Mouse (Mus musculus) CH12.LX (cell line): ENCODE results near the gene Ppp1r14a. TPM values are rescaled to one million over a fixed set of nuclear protein-coding genes. Genes with fewer than 3 reads are reported as not detected.

Experiments used
- DNase-seq: peaks from one replicate; pipeline ENCODE4 v3.0.0-alpha.2; 2013; ENCODE audit errors: extremely low read depth
- H3K27ac ChIP-seq: 2 replicates; pipeline ENCODE4 v1.5.1; 2012; ENCODE audit warnings: low read depth, mild to moderate bottlenecking, control low read depth, moderate library complexity; ENCODE audit not compliant: insufficient read depth
- H3K27me3 ChIP-seq: replicated peaks from 2 replicates; pipeline ENCODE3; 2012; ENCODE audit warnings: inconsistent platforms
- H3K36me3 ChIP-seq, 2 experiments: replicated peaks in 1 of 2; 2 replicates each; pipeline versions ENCODE3 to v1.6.1; 2012; ENCODE audit warnings: inconsistent platforms in 1 of 2, low read length in 1 of 2, mild to moderate bottlenecking in 1 of 2, mixed read lengths in 1 of 2, moderate library complexity in 1 of 2; ENCODE audit not compliant: control insufficient read depth in 1 of 2, insufficient read depth in 1 of 2
- H3K4me1 ChIP-seq, 2 experiments: 2 replicates each; pipeline ENCODE4 v1.6.1; 2012; ENCODE audit warnings: inconsistent platforms in 1 of 2, moderate library complexity in 1 of 2; ENCODE audit not compliant: insufficient read depth in 2 of 2, control insufficient read depth in 1 of 2
- H3K4me2 ChIP-seq: 2 replicates; pipeline ENCODE4 v1.6.1; 2012; ENCODE audit warnings: low read depth, mild to moderate bottlenecking, control low read depth; ENCODE audit not compliant: poor library complexity, insufficient read depth, severe bottlenecking
- H3K4me3 ChIP-seq, 3 experiments: fragments of 150-350 bp in 1 of 3; sonication (generic) in 1 of 3; replicated peaks in 1 of 3; 2 replicates each; pipeline versions ENCODE3 to v1.5.1; 2011 to 2012; ENCODE audit warnings: low read depth in 2 of 3, low read length in 2 of 3, mild to moderate bottlenecking in 2 of 3, moderate library complexity in 2 of 3, control low read depth in 1 of 3, improper control_type of control experiment in 1 of 3, inconsistent platforms in 1 of 3, mixed read lengths in 1 of 3; ENCODE audit not compliant: poor library complexity in 1 of 3
- H3K79me2 ChIP-seq: replicated peaks from 2 replicates; pipeline ENCODE4 v1.6.1; 2012; ENCODE audit warnings: mild to moderate bottlenecking, moderate library complexity; ENCODE audit not compliant: control insufficient read depth, poor library complexity, insufficient read depth, severe bottlenecking; ENCODE audit errors: extremely low read depth
- H3K9ac ChIP-seq: 2 replicates; pipeline ENCODE4 v1.6.1; 2012; ENCODE audit warnings: low read depth, mild to moderate bottlenecking, control low read depth, moderate library complexity; ENCODE audit not compliant: insufficient read depth
- H3K9me3 ChIP-seq: replicated peaks from 2 replicates; pipeline ENCODE3; 2012; ENCODE audit warnings: low read length, inconsistent platforms, mixed read lengths
- CHD1 ChIP-seq: IDR thresholded peaks from 2 replicates; pipeline ENCODE4 v1.6.1; 2012; ENCODE audit warnings: low read depth, low read length, improper control_type of control experiment, inconsistent platforms
- CHD2 ChIP-seq: IDR thresholded peaks from 2 replicates; pipeline ENCODE4 v1.6.1; 2011; ENCODE audit warnings: low read length, improper control_type of control experiment
- CTCF ChIP-seq, 2 experiments: IDR thresholded peaks in 1 of 2; conservative IDR thresholded peaks in 1 of 2; 2 replicates each; pipeline ENCODE4 v1.5.1; 2011 to 2012; ENCODE audit warnings: low read depth in 2 of 2, low read length in 2 of 2, improper control_type of control experiment in 1 of 2, inconsistent platforms in 1 of 2, mild to moderate bottlenecking in 1 of 2, moderate library complexity in 1 of 2
- E2F4 ChIP-seq: IDR thresholded peaks from 2 replicates; pipeline ENCODE4 v1.6.1; 2011; ENCODE audit warnings: low read depth, low read length, improper control_type of control experiment; ENCODE audit not compliant: insufficient replicate concordance
- ELF1 ChIP-seq: IDR thresholded peaks from 2 replicates; pipeline ENCODE4 v1.6.1; 2014; ENCODE audit warnings: low read depth, mild to moderate bottlenecking, inconsistent platforms, low read length, improper control_type of control experiment
- EP300 ChIP-seq: IDR thresholded peaks from 2 replicates; pipeline ENCODE4 v1.6.1; 2011; ENCODE audit warnings: low read length, improper control_type of control experiment
- HCFC1 ChIP-seq: IDR thresholded peaks from 2 replicates; pipeline ENCODE4 v1.6.1; 2012; ENCODE audit warnings: low read depth, mild to moderate bottlenecking, inconsistent platforms, low read length, improper control_type of control experiment
- JUN ChIP-seq: IDR thresholded peaks from 2 replicates; pipeline ENCODE4 v1.6.1; 2011; ENCODE audit warnings: low read depth, mild to moderate bottlenecking, low read length, improper control_type of control experiment, moderate library complexity; ENCODE audit not compliant: insufficient read depth
- MAFK ChIP-seq: IDR thresholded peaks from 2 replicates; pipeline ENCODE4 v1.6.1; 2011; ENCODE audit warnings: low read length, improper control_type of control experiment; ENCODE audit not compliant: insufficient replicate concordance
- MEF2A ChIP-seq: IDR thresholded peaks from 2 replicates; pipeline ENCODE4 v1.6.1; 2014; ENCODE audit warnings: low read depth, mild to moderate bottlenecking, inconsistent platforms, low read length, improper control_type of control experiment, borderline replicate concordance
- MXI1 ChIP-seq: IDR thresholded peaks from 2 replicates; pipeline ENCODE4 v1.6.1; 2011; ENCODE audit warnings: mild to moderate bottlenecking, low read depth, low read length, improper control_type of control experiment
- NRF1 ChIP-seq: IDR thresholded peaks from 2 replicates; pipeline ENCODE4 v1.6.1; 2014; ENCODE audit warnings: low read depth, mild to moderate bottlenecking, inconsistent platforms, low read length, improper control_type of control experiment, moderate library complexity
- PAX5 ChIP-seq: IDR thresholded peaks from 2 replicates; pipeline ENCODE4 v1.6.1; 2012; ENCODE audit warnings: low read length, inconsistent platforms, mixed read lengths
- POLR2A ChIP-seq: IDR thresholded peaks from 2 replicates; pipeline ENCODE4 v1.6.1; 2011; ENCODE audit warnings: low read depth, mild to moderate bottlenecking, improper control_type of control experiment, low read length
- POLR2AphosphoS2 ChIP-seq: IDR thresholded peaks from 2 replicates; pipeline ENCODE4 v1.6.1; 2011; ENCODE audit warnings: low read depth, low read length, improper control_type of control experiment
- RCOR1 ChIP-seq: conservative IDR thresholded peaks from 2 replicates; pipeline ENCODE4 v1.6.1; 2012; ENCODE audit warnings: low read depth, mild to moderate bottlenecking, inconsistent platforms, low read length, improper control_type of control experiment
- SMC3 ChIP-seq: IDR thresholded peaks from 2 replicates; pipeline ENCODE4 v1.6.1; 2011; ENCODE audit warnings: low read depth, low read length, improper control_type of control experiment
- TBP ChIP-seq: conservative IDR thresholded peaks from 2 replicates; pipeline ENCODE4 v1.6.1; 2011; ENCODE audit warnings: low read depth, low read length, improper control_type of control experiment
- TCF12 ChIP-seq: IDR thresholded peaks from 2 replicates; pipeline ENCODE4 v1.6.1; 2014; ENCODE audit warnings: low read depth, mild to moderate bottlenecking, inconsistent platforms, low read length, improper control_type of control experiment
- ZMIZ1 ChIP-seq: IDR thresholded peaks from 2 replicates; pipeline ENCODE4 v1.6.1; 2012; ENCODE audit warnings: low read depth, mild to moderate bottlenecking, inconsistent platforms, low read length, improper control_type of control experiment
- ZNF384 ChIP-seq: IDR thresholded peaks from 2 replicates; pipeline ENCODE4 v1.6.1; 2012; ENCODE audit warnings: low read depth, low read length, improper control_type of control experiment, inconsistent platforms
- dilution Hi-C: fragments of 300-500 bp; cut with MboI; formaldehyde crosslinking; loops from 2 replicates; pipeline ENCODE4 v1.14.3; 2020; ENCODE audit warnings: low sequenced_read_pairs; ENCODE audit not compliant: extremely low pct_unique_long_range_greater_than_20kb, extremely low pct_ligation_motif_present
- in situ Hi-C: fragments of 300-500 bp; cut with MboI; formaldehyde crosslinking; loops from 3 replicates; pipeline ENCODE4 v1.14.3; 2019; ENCODE audit warnings: low sequenced_read_pairs, low pct_ligation_motif_present, low pct_unique_long_range_greater_than_20kb, mixed read lengths
- polyA plus RNA-seq: library from polyadenylated mRNA; unstranded; fragments of >175 nt; gene quantifications from 2 replicates; pipeline ENCODE4 v1.2.1, GENCODE M21; 2012; ENCODE audit warnings: low read depth; ENCODE audit not compliant: insufficient read length
- total RNA-seq, 2 experiments: library from RNA; depleted of rRNA; stranded (reverse); fragments of 300-350 nt in 1 of 2; fragments of >200 nt in 1 of 2; gene quantifications; 2 replicates each; pipeline ENCODE4 v1.2.3; 2012 to 2014

Gene Ppp1r14a
- total and polyA plus RNA-seq, 3 experiments = not detected

- Histone ChIP-seq H3K27me3 (no peaks in the 10 kb centered on the region), H3K9me3 (no peaks in the 10 kb centered on the region), H3K27ac (no peak overlapping the region), H3K79me2 (no peaks in the 10 kb centered on the region), H3K4me1 (peaks cover 0 to 13% of the 10 kb centered on the region in 2 experiments; a peak in 1 of 4 replicates), H3K9ac (no peak overlapping the region), H3K4me2 (no peak overlapping the region), H3K36me3 (peaks cover 0 to 27% of the 10 kb centered on the region in 2 experiments), H3K4me3 (no peak overlapping the region)
- no peak for DNase-seq
- in situ Hi-C loops = no loop called here
- dilution Hi-C loops = no loop called here
- TF ChIP-seq HCFC1 = no peak
- no peak for TF ChIP-seq PAX5
- no peak for TF ChIP-seq MEF2A
- no peak for TF ChIP-seq EP300
- no peak for TF ChIP-seq CTCF (conservative IDR thresholded peaks at IDR 0.05 in 1 of 2, IDR thresholded peaks at IDR 0.05 in 1 of 2; ENCODE audit: low read depth in 2 of 2, low read length in 2 of 2)
- no peak for TF ChIP-seq MAFK
- no peak for TF ChIP-seq MXI1
- no peak for TF ChIP-seq E2F4
- no peak for TF ChIP-seq POLR2AphosphoS2
- TF ChIP-seq RCOR1 = no peak
- no peak for TF ChIP-seq POLR2A
- TF ChIP-seq JUN = no peak
- no peak for TF ChIP-seq ZNF384
- no peak for TF ChIP-seq ELF1
- no peak for TF ChIP-seq ZMIZ1
These were observed 51.1 kb downstream of the Ppp1r14a start for GRCm38 (mm10) chr7:29340247-29340646.

GRCm38 (mm10) chr7:29340838-29341237, 51.7 kb downstream of the Ppp1r14a start:
- H3K4me1 ChIP-seq = peaks cover 0 to 17% of the 10 kb centered on the region in 2 experiments; a peak in 1 of 4 replicates
- H3K4me2 ChIP-seq = no peak overlapping the region
- H3K4me3 ChIP-seq = no peak overlapping the region
- dilution Hi-C loops = no loop called here
- H3K79me2 ChIP-seq = no peaks in the 10 kb centered on the region
- no peaks in the 10 kb centered on the region for H3K27me3 ChIP-seq
- no peak for TF ChIP-seq TBP
- TF ChIP-seq HCFC1 = no peak
- no peak for TF ChIP-seq JUN
- TF ChIP-seq MXI1 = no peak
- no peak for TF ChIP-seq MEF2A
- TF ChIP-seq POLR2AphosphoS2 = no peak
- no peak for TF ChIP-seq NRF1
- no peak for TF ChIP-seq SMC3
- TF ChIP-seq CHD1 = no peak
- no peak for TF ChIP-seq TCF12
- TF ChIP-seq CHD2 = no peak
- in situ Hi-C loops = no loop called here
- no peak overlapping the region for H3K27ac ChIP-seq
- H3K36me3 ChIP-seq = peaks cover 0 to 23% of the 10 kb centered on the region in 2 experiments
- no peak overlapping the region for H3K9ac ChIP-seq
- DNase-seq = no peak
- no peaks in the 10 kb centered on the region for H3K9me3 ChIP-seq
